Mouse (Mus musculus) limb, embryonic 11.5 days (tissue): Measurements from ENCODE around the gene Fgf23. TPM values are rescaled to one million over a fixed set of nuclear protein-coding genes. Genes with fewer than 3 reads are reported as not detected.

Experiments used
- ATAC-seq: fragments of 200-750 bp; cut with Nextera tagmentation; 2 replicates; pipeline ENCODE4 v1.8.0; 2017; ENCODE audit warnings: low read depth; ENCODE audit not compliant: insufficient number of reproducible peaks, low FRiP score, low TSS enrichment
- DNase-seq: peaks from one replicate; pipeline ENCODE4 v3.0.0-alpha.2; 2015; ENCODE audit warnings: low spot score
- H3K27ac ChIP-seq: fragments of 300-500 bp; sonication (generic); replicated peaks from 2 replicates; pipeline ENCODE4 v1.5.1; 2014; ENCODE audit warnings: low read depth, mild to moderate bottlenecking, low read length
- H3K27me3 ChIP-seq: fragments of 300-500 bp; sonication (generic); 2 replicates; pipeline ENCODE4 v1.6.1; 2014; ENCODE audit warnings: mild to moderate bottlenecking, low read length, mixed read lengths; ENCODE audit not compliant: control insufficient read depth, insufficient read depth
- H3K36me3 ChIP-seq: fragments of 300-500 bp; sonication (generic); 2 replicates; pipeline ENCODE4 v1.6.1; 2014; ENCODE audit warnings: mild to moderate bottlenecking, low read length, moderate library complexity, mixed read lengths; ENCODE audit not compliant: control insufficient read depth, insufficient read depth
- H3K4me1 ChIP-seq: fragments of 300-500 bp; sonication (generic); 2 replicates; pipeline ENCODE4 v1.6.1; 2014; ENCODE audit warnings: low read length, mixed read lengths; ENCODE audit not compliant: control insufficient read depth, insufficient read depth
- H3K4me2 ChIP-seq: fragments of 300-500 bp; sonication (generic); 2 replicates; pipeline ENCODE4 v1.6.1; 2014; ENCODE audit warnings: low read depth, mild to moderate bottlenecking, moderate library complexity; ENCODE audit not compliant: severe bottlenecking
- H3K4me3 ChIP-seq: fragments of 300-500 bp; sonication (generic); 2 replicates; pipeline ENCODE4 v1.5.1; 2014; ENCODE audit warnings: low read depth, low read length
- H3K9ac ChIP-seq: fragments of 300-500 bp; sonication (generic); 2 replicates; pipeline ENCODE4 v1.6.1; 2014; ENCODE audit warnings: mild to moderate bottlenecking, low read length
- H3K9me3 ChIP-seq: fragments of 300-500 bp; sonication (generic); 2 replicates; pipeline ENCODE4 v1.6.1; 2016; ENCODE audit warnings: low read length; ENCODE audit not compliant: control insufficient read depth
- WGBS: fragments of 180-500 bp; shearing (Covaris S2); extraction: QIAGEN DNeasy Blood & Tissue Kit; methylation state at CpG from one replicate; pipeline ENCODE4 v1.1.7; 2014; 5-methylcytosine and 5-hydroxymethylcytosine counted together
- polyA plus RNA-seq: library from polyadenylated mRNA; unstranded; fragments of >200 nt; fragmentation: Nextera tagmentation; extraction: Ambion mirVana; gene quantifications from 2 replicates; pipeline ENCODE4 v1.2.1, GENCODE M21; 2014

Gene Fgf23
- polyA plus RNA-seq, 1 experiment from 2014 or later: not detected

- peak overlapping the region; percentile 26; the same call in 1 of the 2 replicates for H3K4me2 ChIP-seq
- ATAC-seq: no peak
- H3K36me3 ChIP-seq: no peaks in the 10 kb centered on the region
- H3K4me3 ChIP-seq: no peak overlapping the region
- 8% methylated on average over 14 of the region's 14 CpGs for WGBS
- H3K27ac ChIP-seq: no peak overlapping the region
- H3K9me3 ChIP-seq: no peaks in the 10 kb centered on the region
- H3K27me3 ChIP-seq: no peaks in the 10 kb centered on the region
- H3K9ac ChIP-seq: 0 out of 2 replicates have a peak overlapping the region, but pooled peaks have one; percentile 30
- peaks cover 3% of the 10 kb centered on the region; the same call in 1 of the 2 replicates for H3K4me1 ChIP-seq
- peak; percentile 39 for DNase-seq
These were observed 7.9 kb upstream of the Fgf23 start for GRCm38 (mm10) chr6:127064815-127065214.

GRCm38 (mm10) chr6:127079867-127080731, 7.4 kb downstream of the Fgf23 start:
- Histone ChIP-seq H3K4me3 (peak overlapping the region; percentile 44), H3K9ac (peak overlapping the region; percentile 58), H3K27ac (no peak overlapping the region), H3K27me3 (peaks cover 9% of the 10 kb centered on the region; the same call in 1 of the 2 replicates), H3K4me1 (no peaks in the 10 kb centered on the region), H3K4me2 (peak overlapping the region; percentile 74), H3K36me3 (no peaks in the 10 kb centered on the region), H3K9me3 (no peaks in the 10 kb centered on the region)
- peak; percentile 81 for ATAC-seq
- peak; percentile 87 for DNase-seq
- 2% methylated on average over 58 of the region's 59 CpGs for WGBS

- no peak overlapping the region for H3K4me3 ChIP-seq
- DNase-seq (no peak), ATAC-seq (no peak)
- WGBS: 74% methylated on average over 6 of the region's 6 CpGs
- H3K27me3 ChIP-seq: peaks cover 9% of the 10 kb centered on the region; the same call in 1 of the 2 replicates
- no peaks in the 10 kb centered on the region for H3K4me1 ChIP-seq
- H3K9ac ChIP-seq: no peak overlapping the region
- H3K9me3 ChIP-seq: no peaks in the 10 kb centered on the region
- no peak overlapping the region for H3K4me2 ChIP-seq
- no peak overlapping the region for H3K27ac ChIP-seq
- H3K36me3 ChIP-seq: no peaks in the 10 kb centered on the region
These were observed 9.1 kb downstream of the Fgf23 start for GRCm38 (mm10) chr6:127081820-127082219.

- 74% methylated on average over 4 of the region's 4 CpGs for WGBS
- Histone ChIP-seq H3K4me3 (no peak overlapping the region), H3K27ac (no peak overlapping the region), H3K4me1 (no peaks in the 10 kb centered on the region), H3K4me2 (no peak overlapping the region), H3K9ac (no peak overlapping the region), H3K36me3 (no peaks in the 10 kb centered on the region; the same call in 1 of the 2 replicates), H3K27me3 (no peaks in the 10 kb centered on the region), H3K9me3 (no peaks in the 10 kb centered on the region)
- no peak for DNase-seq
- ATAC-seq: no peak
These were observed 14.0 kb downstream of the Fgf23 start for GRCm38 (mm10) chr6:127086739-127087138.

GRCm38 (mm10) chr6:127094565-127094964, 21.9 kb downstream of the Fgf23 start:
- H3K9me3 ChIP-seq: no peaks in the 10 kb centered on the region
- H3K36me3 ChIP-seq: no peaks in the 10 kb centered on the region
- H3K27me3 ChIP-seq: no peaks in the 10 kb centered on the region
- H3K4me2 ChIP-seq: no peak overlapping the region
- H3K27ac ChIP-seq: no peak overlapping the region
- DNase-seq: no peak
- no peak overlapping the region for H3K4me3 ChIP-seq
- no peak overlapping the region for H3K9ac ChIP-seq
- no peak for ATAC-seq
- WGBS: 71% methylated on average over 7 of the region's 7 CpGs
- no peaks in the 10 kb centered on the region for H3K4me1 ChIP-seq

- no peaks in the 10 kb centered on the region for H3K4me1 ChIP-seq
- H3K36me3 ChIP-seq: no peaks in the 10 kb centered on the region
- no peaks in the 10 kb centered on the region for H3K27me3 ChIP-seq
- no peak overlapping the region for H3K4me3 ChIP-seq
- no peak overlapping the region for H3K9ac ChIP-seq
- no peak overlapping the region for H3K27ac ChIP-seq
- no peaks in the 10 kb centered on the region for H3K9me3 ChIP-seq
- ATAC-seq (no peak), DNase-seq (no peak)
- H3K4me2 ChIP-seq: no peak overlapping the region
- 94% methylated on average over 6 of the region's 6 CpGs for WGBS
These were observed 31.0 kb downstream of the Fgf23 start for GRCm38 (mm10) chr6:127103506-127104275.

GRCm38 (mm10) chr6:127104396-127105029, 31.8 kb downstream of the Fgf23 start:
- Histone ChIP-seq H3K9ac (no peak overlapping the region), H3K4me2 (no peak overlapping the region), H3K27me3 (no peaks in the 10 kb centered on the region), H3K4me3 (no peak overlapping the region), H3K9me3 (no peaks in the 10 kb centered on the region), H3K4me1 (no peaks in the 10 kb centered on the region), H3K27ac (no peak overlapping the region), H3K36me3 (no peaks in the 10 kb centered on the region)
- ATAC-seq (no peak), DNase-seq (no peak)
- 81% methylated on average over 7 of the region's 7 CpGs for WGBS

GRCm38 (mm10) chr6:127105107-127105506, 32.4 kb downstream of the Fgf23 start:
- Histone ChIP-seq H3K9ac (no peak overlapping the region), H3K27me3 (no peaks in the 10 kb centered on the region), H3K4me2 (no peak overlapping the region), H3K4me1 (no peaks in the 10 kb centered on the region), H3K9me3 (no peaks in the 10 kb centered on the region), H3K4me3 (no peak overlapping the region), H3K36me3 (no peaks in the 10 kb centered on the region), H3K27ac (no peak overlapping the region)
- WGBS: 61% methylated on average over 6 of the region's 6 CpGs
- no peak for ATAC-seq
- peak; percentile 80 for DNase-seq
